Mouse (Mus musculus): Measurements from ENCODE around the gene Cdk19. TPM values are rescaled to one million over a fixed set of nuclear protein-coding genes. Genes with fewer than 3 reads are reported as not detected.
"Not testable (repeated sequence)": the region's sequence is repeated elsewhere in the genome, so short reads cannot be mapped to it uniquely, and the experiment has no call there.

The Cdk19 gene
- polyA plus RNA-seq, 1 experiment from 2014 or later, result 11.3 TPM

DNA sequence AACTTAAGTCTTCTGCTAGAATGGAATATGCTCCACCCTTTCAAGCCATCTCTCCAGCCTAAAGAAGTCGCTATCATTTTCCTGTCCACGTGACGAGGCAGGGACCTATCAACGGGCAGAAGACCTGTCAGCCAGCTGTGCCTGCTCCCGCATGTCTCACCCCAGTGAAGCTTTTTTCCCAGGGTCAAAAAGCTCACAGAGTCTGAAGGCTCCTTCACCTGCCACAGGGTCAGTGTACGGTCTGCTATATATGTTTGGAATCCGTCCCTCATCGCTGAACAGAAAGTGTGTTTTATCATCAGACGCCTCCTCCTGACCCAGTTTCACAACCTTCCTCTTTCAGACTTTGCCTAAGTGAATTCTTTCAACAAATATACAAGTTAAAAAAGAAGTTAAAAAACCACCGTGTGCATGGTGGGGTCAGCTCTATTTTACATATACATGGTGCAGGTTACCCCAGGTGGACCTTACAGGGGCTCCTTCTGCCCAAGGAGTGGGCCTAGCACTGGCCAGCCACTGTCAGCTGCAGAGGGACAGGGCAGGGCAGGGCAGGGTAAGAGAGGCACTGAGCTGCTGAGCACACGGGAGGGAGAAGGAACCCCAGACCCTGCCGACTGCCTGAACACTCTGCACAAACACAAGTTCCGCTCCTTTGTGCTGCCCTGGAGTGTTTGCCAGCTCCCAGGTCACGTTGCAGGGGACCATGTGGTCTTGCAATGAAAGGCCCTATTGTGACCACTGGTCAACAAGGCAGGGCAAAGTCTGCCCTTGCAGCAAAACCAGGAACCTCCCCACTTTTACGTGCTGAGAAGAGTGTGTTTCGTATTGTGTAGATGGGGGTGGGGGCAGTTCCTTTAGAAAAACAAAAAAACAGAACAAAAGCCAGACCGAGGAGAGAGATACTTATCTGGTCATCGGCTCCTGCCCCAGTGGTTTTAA is 160.2 kb downstream of the Cdk19 start:
- DNase-seq (ENCODE audit: low spot score) (peak; percentile 51), ATAC-seq (replicated peaks; ENCODE audit: insufficient number of reproducible peaks, low FRiP score, low TSS enrichment, low read depth) (peak; percentile 71)
- no peaks in the 10 kb centered on the region for H3K4me1 ChIP-seq (ENCODE audit: control insufficient read depth, insufficient read depth, low read length)
- peak overlapping the region; percentile 7; the same call in 1 of the 2 replicates for H3K9ac ChIP-seq (replicated peaks; ENCODE audit: low read length)
- no peak overlapping the region for H3K27ac ChIP-seq (replicated peaks; ENCODE audit: low read depth, low read length)
- H3K27me3 ChIP-seq (ENCODE audit: control insufficient read depth, insufficient read depth, low read length), result no peaks in the 10 kb centered on the region
- no peaks in the 10 kb centered on the region for H3K36me3 ChIP-seq (replicated peaks; ENCODE audit: control insufficient read depth, insufficient read depth, low read depth, low read length)
- H3K4me3 ChIP-seq (ENCODE audit: low read depth, low read length), result no peak overlapping the region
- WGBS, result 39% methylated on average over 18 of the region's 18 CpGs
- no peaks in the 10 kb centered on the region for H3K9me3 ChIP-seq (replicated peaks; ENCODE audit: control insufficient read depth, low read length)
- H3K4me2 ChIP-seq (ENCODE audit: low read depth, low read length), result no peak overlapping the region

- no peaks in the 10 kb centered on the region for H3K4me1 ChIP-seq (ENCODE audit: control insufficient read depth, insufficient read depth, low read length)
- WGBS, result 83% methylated on average over 7 of the region's 7 CpGs
- no peak overlapping the region for H3K27ac ChIP-seq (replicated peaks; ENCODE audit: low read depth, low read length)
- H3K4me2 ChIP-seq (ENCODE audit: low read depth, low read length), result no peak overlapping the region
- no peaks in the 10 kb centered on the region for H3K9me3 ChIP-seq (replicated peaks; ENCODE audit: control insufficient read depth, low read length)
- DNase-seq (ENCODE audit: low spot score) (no peak), ATAC-seq (replicated peaks; ENCODE audit: insufficient number of reproducible peaks, low FRiP score, low TSS enrichment, low read depth) (no peak)
- no peaks in the 10 kb centered on the region for H3K36me3 ChIP-seq (replicated peaks; ENCODE audit: control insufficient read depth, insufficient read depth, low read depth, low read length)
- H3K9ac ChIP-seq (replicated peaks; ENCODE audit: low read length), result no peak overlapping the region
- H3K27me3 ChIP-seq (ENCODE audit: control insufficient read depth, insufficient read depth, low read length), result no peaks in the 10 kb centered on the region
- no peak overlapping the region for H3K4me3 ChIP-seq (ENCODE audit: low read depth, low read length)
These were observed 161.4 kb downstream of the Cdk19 start for GRCm38 (mm10) chr10:40500723-40501245.

DNA sequence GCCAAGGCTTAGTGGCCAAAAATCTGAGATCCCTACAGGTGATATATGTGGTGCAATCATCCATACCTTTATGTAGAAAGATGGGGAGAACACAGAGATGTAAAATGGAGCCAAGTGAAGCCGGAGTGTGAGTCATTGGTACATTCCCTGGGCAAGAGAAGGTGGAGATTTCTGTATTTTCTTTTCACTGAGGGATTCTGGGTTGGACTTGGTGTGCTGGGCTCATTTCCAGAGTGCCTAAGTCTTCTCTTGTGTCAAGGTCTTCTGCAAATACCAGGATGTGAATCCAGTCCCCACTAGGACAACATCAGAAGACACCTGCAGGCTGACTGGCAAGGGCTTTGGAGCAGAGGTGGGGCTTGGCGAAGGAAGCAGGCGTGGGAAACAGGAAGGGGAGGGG is 163.4 kb downstream of the Cdk19 start:
- no peak for DNase-seq (ENCODE audit: low spot score)
- H3K4me3 ChIP-seq (ENCODE audit: low read depth, low read length), result no peak overlapping the region
- H3K36me3 ChIP-seq (replicated peaks; ENCODE audit: control insufficient read depth, insufficient read depth, low read depth, low read length), result no peaks in the 10 kb centered on the region
- H3K9me3 ChIP-seq (replicated peaks; ENCODE audit: control insufficient read depth, low read length), result no peaks in the 10 kb centered on the region
- no peak overlapping the region for H3K4me2 ChIP-seq (ENCODE audit: low read depth, low read length)
- H3K27ac ChIP-seq (replicated peaks; ENCODE audit: low read depth, low read length), result no peak overlapping the region
- no peak for ATAC-seq (replicated peaks; ENCODE audit: insufficient number of reproducible peaks, low FRiP score, low TSS enrichment, low read depth)
- no peak overlapping the region for H3K9ac ChIP-seq (replicated peaks; ENCODE audit: low read length)
- H3K27me3 ChIP-seq (ENCODE audit: control insufficient read depth, insufficient read depth, low read length), result no peaks in the 10 kb centered on the region
- 92% methylated on average over 2 of the region's 3 CpGs for WGBS
- H3K4me1 ChIP-seq (ENCODE audit: control insufficient read depth, insufficient read depth, low read length), result no peaks in the 10 kb centered on the region

DNA sequence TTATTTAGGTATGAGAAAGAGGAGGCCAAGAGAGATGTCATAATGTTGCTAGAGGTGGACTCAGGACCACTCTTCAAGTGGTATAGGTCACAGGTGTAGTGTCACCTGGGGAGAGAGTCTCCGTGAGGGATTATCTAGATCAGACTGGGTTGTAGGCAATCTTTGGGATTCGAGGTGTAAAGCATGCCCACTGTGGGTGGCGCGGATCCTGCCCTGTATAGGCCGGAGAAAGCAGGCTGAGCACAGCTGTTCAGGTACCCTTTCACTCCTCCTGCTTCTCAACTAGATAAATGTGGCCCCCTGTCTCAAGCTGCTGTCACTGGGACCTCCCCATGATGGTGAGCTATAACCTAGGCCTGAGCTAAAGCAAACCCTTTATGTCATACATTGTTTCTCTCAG is 171.0 kb downstream of the Cdk19 start:
- DNase-seq (ENCODE audit: low spot score) (no peak), ATAC-seq (replicated peaks; ENCODE audit: insufficient number of reproducible peaks, low FRiP score, low TSS enrichment, low read depth) (no peak)
- WGBS, result 94% methylated on average over 5 of the region's 5 CpGs
- no peaks in the 10 kb centered on the region for H3K27me3 ChIP-seq (ENCODE audit: control insufficient read depth, insufficient read depth, low read length)
- H3K9ac ChIP-seq (replicated peaks; ENCODE audit: low read length), result no peak overlapping the region
- no peaks in the 10 kb centered on the region for H3K4me1 ChIP-seq (ENCODE audit: control insufficient read depth, insufficient read depth, low read length)
- no peaks in the 10 kb centered on the region for H3K36me3 ChIP-seq (replicated peaks; ENCODE audit: control insufficient read depth, insufficient read depth, low read depth, low read length)
- H3K9me3 ChIP-seq (replicated peaks; ENCODE audit: control insufficient read depth, low read length), result no peaks in the 10 kb centered on the region
- no peak overlapping the region for H3K4me3 ChIP-seq (ENCODE audit: low read depth, low read length)
- H3K27ac ChIP-seq (replicated peaks; ENCODE audit: low read depth, low read length), result no peak overlapping the region
- no peak overlapping the region for H3K4me2 ChIP-seq (ENCODE audit: low read depth, low read length)

GRCm38 (mm10) chr10:40511221-40511677 is 171.9 kb downstream of the Cdk19 start:
- no peaks in the 10 kb centered on the region for H3K9me3 ChIP-seq (replicated peaks; ENCODE audit: control insufficient read depth, low read length)
- no peaks in the 10 kb centered on the region for H3K36me3 ChIP-seq (replicated peaks; ENCODE audit: control insufficient read depth, insufficient read depth, low read depth, low read length)
- H3K4me2 ChIP-seq (ENCODE audit: low read depth, low read length), result no peak overlapping the region
- DNase-seq (ENCODE audit: low spot score) (no peak), ATAC-seq (replicated peaks; ENCODE audit: insufficient number of reproducible peaks, low FRiP score, low TSS enrichment, low read depth) (no peak)
- no peak overlapping the region for H3K27ac ChIP-seq (replicated peaks; ENCODE audit: low read depth, low read length)
- H3K4me3 ChIP-seq (ENCODE audit: low read depth, low read length), result no peak overlapping the region
- WGBS, result 84% methylated on average over 8 of the region's 8 CpGs
- no peak overlapping the region for H3K9ac ChIP-seq (replicated peaks; ENCODE audit: low read length)
- H3K4me1 ChIP-seq (ENCODE audit: control insufficient read depth, insufficient read depth, low read length), result no peaks in the 10 kb centered on the region
- no peaks in the 10 kb centered on the region for H3K27me3 ChIP-seq (ENCODE audit: control insufficient read depth, insufficient read depth, low read length)

GRCm38 (mm10) chr10:40512185-40512584 is 172.8 kb downstream of the Cdk19 start:
- Histone ChIP-seq H3K4me3 (ENCODE audit: low read depth, low read length) (no peak overlapping the region), H3K27ac (replicated peaks; ENCODE audit: low read depth, low read length) (no peak overlapping the region), H3K9me3 (replicated peaks; ENCODE audit: control insufficient read depth, low read length) (no peaks in the 10 kb centered on the region), H3K27me3 (ENCODE audit: control insufficient read depth, insufficient read depth, low read length) (no peaks in the 10 kb centered on the region), H3K36me3 (replicated peaks; ENCODE audit: control insufficient read depth, insufficient read depth, low read depth, low read length) (no peaks in the 10 kb centered on the region), H3K4me2 (ENCODE audit: low read depth, low read length) (no peak overlapping the region), H3K9ac (replicated peaks; ENCODE audit: low read length) (no peak overlapping the region), H3K4me1 (ENCODE audit: control insufficient read depth, insufficient read depth, low read length) (no peaks in the 10 kb centered on the region)
- no peak for DNase-seq (ENCODE audit: low spot score)
- ATAC-seq (replicated peaks; ENCODE audit: insufficient number of reproducible peaks, low FRiP score, low TSS enrichment, low read depth), result no peak
- 90% methylated on average over 6 of the region's 6 CpGs for whole genome bisulfite sequencing

GRCm38 (mm10) chr10:40512996-40513395 is 173.6 kb downstream of the Cdk19 start:
- not testable (repeated sequence) for H3K4me2 ChIP-seq (ENCODE audit: low read depth, low read length); ATAC-seq (replicated peaks; ENCODE audit: insufficient number of reproducible peaks, low FRiP score, low TSS enrichment, low read depth); DNase-seq (ENCODE audit: low spot score); H3K4me1 ChIP-seq (ENCODE audit: control insufficient read depth, insufficient read depth, low read length); H3K9me3 ChIP-seq (replicated peaks; ENCODE audit: control insufficient read depth, low read length); H3K27ac ChIP-seq (replicated peaks; ENCODE audit: low read depth, low read length); H3K27me3 ChIP-seq (ENCODE audit: control insufficient read depth, insufficient read depth, low read length); H3K4me3 ChIP-seq (ENCODE audit: low read depth, low read length); H3K9ac ChIP-seq (replicated peaks; ENCODE audit: low read length); H3K36me3 ChIP-seq (replicated peaks; ENCODE audit: control insufficient read depth, insufficient read depth, low read depth, low read length)
- 94% methylated on average over 7 of the region's 7 CpGs for WGBS

GRCm38 (mm10) chr10:40515225-40515681 is 175.9 kb downstream of the Cdk19 start:
- H3K4me3 ChIP-seq (ENCODE audit: low read depth, low read length), result no peak overlapping the region
- H3K36me3 ChIP-seq (replicated peaks; ENCODE audit: control insufficient read depth, insufficient read depth, low read depth, low read length), result no peaks in the 10 kb centered on the region
- DNase-seq (ENCODE audit: low spot score), result no peak
- H3K27me3 ChIP-seq (ENCODE audit: control insufficient read depth, insufficient read depth, low read length), result no peaks in the 10 kb centered on the region
- H3K4me2 ChIP-seq (ENCODE audit: low read depth, low read length), result no peak overlapping the region
- H3K4me1 ChIP-seq (ENCODE audit: control insufficient read depth, insufficient read depth, low read length), result no peaks in the 10 kb centered on the region
- 75% methylated on average over 5 of the region's 5 CpGs for WGBS
- H3K9me3 ChIP-seq (replicated peaks; ENCODE audit: control insufficient read depth, low read length), result no peaks in the 10 kb centered on the region
- no peak overlapping the region for H3K27ac ChIP-seq (replicated peaks; ENCODE audit: low read depth, low read length)
- ATAC-seq (replicated peaks; ENCODE audit: insufficient number of reproducible peaks, low FRiP score, low TSS enrichment, low read depth), result no peak
- H3K9ac ChIP-seq (replicated peaks; ENCODE audit: low read length), result no peak overlapping the region

All from embryonic facial prominence, embryonic 11.5 days (tissue).